26 mouse cellular contexts compared by ENCODE assay signal in genomic region chr10:62419422-62419821, GRCm38 (mm10). TPM values are rescaled to one million over a fixed set of nuclear protein-coding genes. Genes with fewer than 3 reads are reported as not detected.
A peak's percentile ranks its signal among the peaks of the same experiment; 100 is the strongest.
DNase-seq lines count a peak whose midpoint lies in the region; ATAC-seq and TF ChIP-seq lines count a peak whose summit lies in the region.
"Had no signal": no experiment of that assay in that cellular context is flagged by ENCODE, and none has a peak within 500 bp of the region (broad histone marks: within the 10 kb centered on the region; RNA-seq: fewer than 3 reads in every experiment).

No protein-coding gene starts in this region.

- no peak for TF ChIP-seq EP300 in stomach, postnatal 0 days (optimal IDR thresholded peaks at IDR 0.05)

- no peak overlapping the region for H3K4me3 ChIP-seq in intestine, embryonic 15.5 days (replicated peaks)
- no peak overlapping the region for H3K4me3 ChIP-seq in intestine, postnatal 0 days (ENCODE audit: low read depth, low read length)
- H3K4me3 ChIP-seq in stomach, postnatal 0 days (ENCODE audit: low read depth, low read length), result no peak overlapping the region
- H3K4me3 ChIP-seq: embryonic facial prominence, embryonic 10.5 days; embryonic facial prominence, embryonic 12.5 days; forebrain, embryonic 13.5 days had no signal

- WGBS in intestine, embryonic 15.5 days, result 61% methylated on average over 5 of the region's 5 CpGs
- WGBS in intestine, postnatal 0 days, result 37% methylated on average over 5 of the region's 5 CpGs
- 60% methylated on average over 5 of the region's 5 CpGs for WGBS in stomach, postnatal 0 days

- H3K4me2 ChIP-seq in intestine, embryonic 15.5 days (replicated peaks), result peak overlapping the region; percentile 38; the same call in 1 of the 2 replicates
- H3K4me2 ChIP-seq in intestine, postnatal 0 days (replicated peaks; ENCODE audit: low read depth), result peak overlapping the region; percentile 56
- no peak overlapping the region for H3K4me2 ChIP-seq in stomach, postnatal 0 days (replicated peaks; ENCODE audit: low read depth)
- H3K4me2 ChIP-seq: embryonic facial prominence, embryonic 12.5 days; forebrain, embryonic 13.5 days had no signal

- no peak for TF ChIP-seq CTCF in intestine, postnatal 0 days (IDR thresholded peaks at IDR 0.05; ENCODE audit: low read depth)
- no peak for TF ChIP-seq CTCF in stomach, postnatal 0 days (IDR thresholded peaks at IDR 0.05; ENCODE audit: low read depth)

- no peak overlapping the region for H3K9ac ChIP-seq in intestine, embryonic 15.5 days
- H3K9ac ChIP-seq in intestine, postnatal 0 days (ENCODE audit: low read depth, low read length), result no peak overlapping the region
- H3K9ac ChIP-seq in stomach, postnatal 0 days (ENCODE audit: low read length), result no peak overlapping the region
- H3K9ac ChIP-seq: embryonic facial prominence, embryonic 12.5 days; forebrain, embryonic 13.5 days had no signal

- no peak for DNase-seq in stomach, postnatal 0 days (ENCODE audit: low spot score)
- no peak for DNase-seq in embryo, embryonic 10.5 days (ENCODE audit: low spot score)
- DNase-seq in adrenal gland, postnatal 25 days, result no peak
- DNase-seq: adrenal gland, adult 8-10 months; adrenal gland, postnatal 14 days; B cell, adult 2 months; cerebellum, adult 11 months; cerebellum, adult 18-20 months; cerebellum, adult 8-10 months; cerebellum, adult 9-11 months; cerebellum, postnatal 14 days; cerebellum, postnatal 36 days had no signal

- no peaks in the 10 kb centered on the region for H3K9me3 ChIP-seq in intestine, embryonic 15.5 days
- H3K9me3 ChIP-seq in intestine, postnatal 0 days (ENCODE audit: control insufficient read depth), result no peaks in the 10 kb centered on the region
- H3K9me3 ChIP-seq in stomach, postnatal 0 days (ENCODE audit: control insufficient read depth, low read length), result no peaks in the 10 kb centered on the region
- H3K9me3 ChIP-seq: embryonic facial prominence, embryonic 10.5 days; embryonic facial prominence, embryonic 12.5 days; forebrain, embryonic 13.5 days; G1E had no signal

- H3K27me3 ChIP-seq in intestine, embryonic 15.5 days (replicated peaks), result no peaks in the 10 kb centered on the region
- H3K27me3 ChIP-seq in intestine, postnatal 0 days (replicated peaks; ENCODE audit: control insufficient read depth, insufficient read depth, low read length), result no peaks in the 10 kb centered on the region
- H3K27me3 ChIP-seq in stomach, postnatal 0 days (ENCODE audit: control insufficient read depth, insufficient read depth, low read length), result no peaks in the 10 kb centered on the region
- H3K27me3 ChIP-seq: embryonic facial prominence, embryonic 12.5 days; forebrain, embryonic 13.5 days; Patski had no signal

- peak; percentile 59 for ATAC-seq in intestine, embryonic 15.5 days
- ATAC-seq in intestine, postnatal 0 days, result peak; percentile 38
- no peak for ATAC-seq in stomach, postnatal 0 days (ENCODE audit: low FRiP score, low TSS enrichment)
- ATAC-seq: activated CD4-positive, CD25-positive, alpha-beta regulatory T cell, adult 4 months; CD4-positive, CD25-positive, alpha-beta regulatory T cell, adult 4 months; forebrain, embryonic 13.5 days; forebrain, embryonic 16.5 days; Patski had no signal

- peak overlapping the region; percentile 48; the same call in 1 of the 2 replicates for H3K27ac ChIP-seq in intestine, embryonic 15.5 days
- peak overlapping the region; percentile 57; the same call in 1 of the 2 replicates for H3K27ac ChIP-seq in intestine, postnatal 0 days (ENCODE audit: low read depth, low read length)
- H3K27ac ChIP-seq in stomach, postnatal 0 days (replicated peaks), result 0 out of 2 replicates have a peak overlapping the region, but pooled peaks have one; percentile 8
- H3K27ac ChIP-seq: embryonic facial prominence, embryonic 10.5 days; embryonic facial prominence, embryonic 12.5 days; forebrain, embryonic 13.5 days had no signal

- peaks cover 15% of the 10 kb centered on the region for H3K4me1 ChIP-seq in intestine, embryonic 15.5 days (replicated peaks)
- H3K4me1 ChIP-seq in intestine, postnatal 0 days (replicated peaks; ENCODE audit: control insufficient read depth, insufficient read depth, low read length), result peaks cover 5% of the 10 kb centered on the region
- H3K4me1 ChIP-seq in stomach, postnatal 0 days (replicated peaks; ENCODE audit: control insufficient read depth, insufficient read depth), result no peaks in the 10 kb centered on the region
- H3K4me1 ChIP-seq: embryonic facial prominence, embryonic 12.5 days had no signal

- no peaks in the 10 kb centered on the region for H3K36me3 ChIP-seq in intestine, embryonic 15.5 days
- no peaks in the 10 kb centered on the region; the same call in 1 of the 2 replicates for H3K36me3 ChIP-seq in intestine, postnatal 0 days (ENCODE audit: control insufficient read depth, insufficient read depth)
- H3K36me3 ChIP-seq in stomach, postnatal 0 days (ENCODE audit: control insufficient read depth, insufficient read depth, low read length), result no peaks in the 10 kb centered on the region
- H3K36me3 ChIP-seq: embryonic facial prominence, embryonic 10.5 days; embryonic facial prominence, embryonic 12.5 days; G1E had no signal

RNA-seq across cellular contexts. Expression of gene Hkdc1, which starts 2.9 kb away (rescaled TPM):
- 28.5 and 35.1 TPM in 2 replicates for polyA plus RNA-seq in intestine, embryonic 15.5 days (2015; fragmentation: Nextera tagmentation; extraction: Ambion mirVana)
- polyA plus RNA-seq in intestine, postnatal 0 days (2015; fragmentation: Nextera tagmentation; extraction: Ambion mirVana), result 37.7 and 47.1 TPM in 2 replicates
- polyA plus RNA-seq in stomach, postnatal 0 days (2015; fragmentation: Nextera tagmentation; extraction: Ambion mirVana), result 5.5 and 5.6 TPM in 2 replicates
- total RNA-seq in adrenal gland, postnatal 25 days (2021), result not detected in 2 replicates
- total RNA-seq: adrenal gland, adult 18-20 months; adrenal gland, adult 8-10 months; adrenal gland, postnatal 14 days; CH12.LX; common myeloid progenitor, adult 5-6 weeks had no signal
- polyA plus RNA-seq: CD4-positive, CD25-positive, alpha-beta regulatory T cell, adult 4 months; forebrain, embryonic 11.5 days; G1E had no signal

RNA-seq across cellular contexts. Expression of gene 4930507D05Rik, which starts 29.9 kb away (rescaled TPM):
- 0.57 and 0.77 TPM in 2 replicates for polyA plus RNA-seq in intestine, embryonic 15.5 days (2015; fragmentation: Nextera tagmentation; extraction: Ambion mirVana)
- 0.14 TPM in 2 replicates for polyA plus RNA-seq in intestine, postnatal 0 days (2015; fragmentation: Nextera tagmentation; extraction: Ambion mirVana)
- 0.21 and 0.23 TPM in 2 replicates for polyA plus RNA-seq in stomach, postnatal 0 days (2015; fragmentation: Nextera tagmentation; extraction: Ambion mirVana)
- 0.46 TPM in 1 of 2 replicates, not detected in the other for total RNA-seq in adrenal gland, postnatal 25 days (2021)
- polyA plus RNA-seq: activated CD4-positive, CD25-positive, alpha-beta regulatory T cell, adult 4 months; CD4-positive, CD25-positive, alpha-beta regulatory T cell, adult 4 months had no signal

RNA-seq across cellular contexts. Expression of gene Supv3l1, which starts 30.1 kb away (rescaled TPM):
- 31.2 and 33.3 TPM in 2 replicates for polyA plus RNA-seq in intestine, embryonic 15.5 days (2015; fragmentation: Nextera tagmentation; extraction: Ambion mirVana)
- 12.8 and 13.6 TPM in 2 replicates for polyA plus RNA-seq in intestine, postnatal 0 days (2015; fragmentation: Nextera tagmentation; extraction: Ambion mirVana)
- polyA plus RNA-seq in stomach, postnatal 0 days (2015; fragmentation: Nextera tagmentation; extraction: Ambion mirVana), result 12.6 and 13.9 TPM in 2 replicates
- 37.7 and 37.9 TPM in 2 replicates for total RNA-seq in adrenal gland, postnatal 25 days (2021)

RNA-seq across cellular contexts. Expression of gene Hk1, which starts 39.7 kb away (rescaled TPM):
- 27.0 and 27.1 TPM in 2 replicates for polyA plus RNA-seq in intestine, embryonic 15.5 days (2015; fragmentation: Nextera tagmentation; extraction: Ambion mirVana)
- polyA plus RNA-seq in intestine, postnatal 0 days (2015; fragmentation: Nextera tagmentation; extraction: Ambion mirVana), result 10.1 and 11.1 TPM in 2 replicates
- 35.6 and 36.5 TPM in 2 replicates for polyA plus RNA-seq in stomach, postnatal 0 days (2015; fragmentation: Nextera tagmentation; extraction: Ambion mirVana)
- total RNA-seq in adrenal gland, postnatal 25 days (2021), result 20.7 and 27.9 TPM in 2 replicates
